Comparison of ENCODE assay signal across 21 mouse cellular contexts in the genomic region with DNA sequence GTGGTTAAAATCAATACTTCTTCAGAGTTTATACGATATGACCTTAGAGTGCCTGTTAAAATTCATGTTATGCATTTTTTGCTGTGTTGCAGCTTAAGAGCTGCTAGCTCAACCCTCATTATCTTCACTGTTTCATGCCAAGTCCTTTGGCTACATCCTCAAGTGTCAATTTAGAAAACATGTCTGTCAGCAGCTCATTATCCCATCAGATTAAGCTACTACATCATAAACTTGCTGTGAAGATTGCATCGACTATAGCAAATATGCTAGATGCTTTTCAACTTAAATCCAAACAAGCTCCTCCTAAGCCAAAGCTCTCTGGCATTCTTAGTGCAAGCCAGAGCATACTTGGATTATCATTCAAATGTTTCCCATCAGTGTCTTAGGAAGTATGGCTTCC.
A peak's percentile ranks its signal among the peaks of the same experiment; 100 is the strongest.
DNase-seq lines count a peak whose midpoint lies in the region; ATAC-seq and TF ChIP-seq lines count a peak whose summit lies in the region.
"Had no signal": no experiment of that assay in that cellular context is flagged by ENCODE, and none has a peak within 500 bp of the region (broad histone marks: within the 10 kb centered on the region; RNA-seq: fewer than 3 reads in every experiment).

No protein-coding gene starts in this region.

- H3K36me3 ChIP-seq in embryonic facial prominence, embryonic 14.5 days (ENCODE audit: control insufficient read depth, insufficient read depth, low read length): no peaks in the 10 kb centered on the region
- no peaks in the 10 kb centered on the region for H3K36me3 ChIP-seq in embryonic facial prominence, embryonic 10.5 days (replicated peaks)
- no peaks in the 10 kb centered on the region for H3K36me3 ChIP-seq in limb, embryonic 14.5 days (ENCODE audit: control insufficient read depth, insufficient read depth, low read length)
- H3K36me3 ChIP-seq in limb, embryonic 10.5 days: no peaks in the 10 kb centered on the region
- H3K36me3 ChIP-seq in forebrain, embryonic 16.5 days (ENCODE audit: control insufficient read depth, insufficient read depth): no peaks in the 10 kb centered on the region
- H3K36me3 ChIP-seq: embryonic facial prominence, embryonic 12.5 days; heart, embryonic 15.5 days; hindbrain, embryonic 13.5 days; intestine, embryonic 15.5 days had no signal

- ATAC-seq in embryonic facial prominence, embryonic 14.5 days (ENCODE audit: low read depth): no peak
- no peak for ATAC-seq in limb, embryonic 14.5 days (ENCODE audit: low FRiP score, low read depth)
- ATAC-seq in forebrain, embryonic 16.5 days: peak; percentile 91
- ATAC-seq: activated CD4-positive, CD25-positive, alpha-beta regulatory T cell, adult 4 months; intestine, embryonic 15.5 days; Patski had no signal

- H3K27ac ChIP-seq in embryonic facial prominence, embryonic 14.5 days (replicated peaks; ENCODE audit: low read depth, low read length): no peak overlapping the region
- H3K27ac ChIP-seq in embryonic facial prominence, embryonic 10.5 days (replicated peaks): no peak overlapping the region
- no peak overlapping the region for H3K27ac ChIP-seq in limb, embryonic 14.5 days (replicated peaks; ENCODE audit: low read depth, low read length)
- no peak overlapping the region for H3K27ac ChIP-seq in limb, embryonic 10.5 days
- H3K27ac ChIP-seq in forebrain, embryonic 16.5 days (ENCODE audit: low read length): no peak overlapping the region
- H3K27ac ChIP-seq: embryonic facial prominence, embryonic 12.5 days; heart, adult 2 months; heart, embryonic 15.5 days; hindbrain, embryonic 13.5 days; intestine, embryonic 15.5 days had no signal

- H3K4me1 ChIP-seq in embryonic facial prominence, embryonic 14.5 days (ENCODE audit: control insufficient read depth, insufficient read depth, low read length): no peaks in the 10 kb centered on the region
- H3K4me1 ChIP-seq in embryonic facial prominence, embryonic 10.5 days: no peaks in the 10 kb centered on the region
- H3K4me1 ChIP-seq in limb, embryonic 14.5 days (ENCODE audit: control insufficient read depth, insufficient read depth, low read length): no peaks in the 10 kb centered on the region
- H3K4me1 ChIP-seq in limb, embryonic 10.5 days: no peaks in the 10 kb centered on the region
- no peaks in the 10 kb centered on the region; the same call in 1 of the 2 replicates for H3K4me1 ChIP-seq in forebrain, embryonic 16.5 days (replicated peaks; ENCODE audit: control insufficient read depth, insufficient read depth, low read length)
- H3K4me1 ChIP-seq: embryonic facial prominence, embryonic 12.5 days; heart, embryonic 15.5 days; hindbrain, embryonic 13.5 days; intestine, embryonic 15.5 days had no signal

- no peak overlapping the region for H3K4me3 ChIP-seq in embryonic facial prominence, embryonic 14.5 days (ENCODE audit: low read depth, low read length)
- no peak overlapping the region for H3K4me3 ChIP-seq in embryonic facial prominence, embryonic 10.5 days
- no peak overlapping the region for H3K4me3 ChIP-seq in limb, embryonic 14.5 days (replicated peaks; ENCODE audit: low read length)
- no peak overlapping the region for H3K4me3 ChIP-seq in limb, embryonic 10.5 days
- no peak overlapping the region for H3K4me3 ChIP-seq in forebrain, embryonic 16.5 days (replicated peaks; ENCODE audit: low read length)
- H3K4me3 ChIP-seq: embryonic facial prominence, embryonic 12.5 days; heart, adult 2 months; heart, embryonic 15.5 days; hindbrain, embryonic 13.5 days; intestine, embryonic 15.5 days had no signal

- peak; percentile 51 for DNase-seq in embryonic facial prominence, embryonic 14.5 days (ENCODE audit: low spot score)
- DNase-seq in embryonic facial prominence, embryonic 10.5 days (ENCODE audit: low spot score): no peak
- DNase-seq in limb, embryonic 14.5 days (ENCODE audit: low spot score): peak; percentile 27
- no peak for DNase-seq in limb, embryonic 10.5 days (ENCODE audit: low spot score)
- DNase-seq in 3T3-L1 (ENCODE audit: low read depth, low spot score): peak; percentile 2
- DNase-seq in cerebellum, adult 11-12 months: no peak
- DNase-seq: adrenal gland, postnatal 14 days; cerebellum, adult 8-10 months; cerebellum, postnatal 14 days; embryo, embryonic 11 days; gastrocnemius, postnatal 14 days; heart, adult 2 months; heart, postnatal 14 days had no signal

- WGBS in embryonic facial prominence, embryonic 14.5 days: 53% methylated on average over 2 of the region's 2 CpGs
- WGBS in embryonic facial prominence, embryonic 10.5 days: 86% methylated on average over 2 of the region's 2 CpGs
- WGBS in limb, embryonic 14.5 days: 56% methylated on average over 2 of the region's 2 CpGs
- WGBS in limb, embryonic 10.5 days: 89% methylated on average over 2 of the region's 2 CpGs
- 25% methylated on average over 2 of the region's 2 CpGs for WGBS in forebrain, embryonic 16.5 days

- H3K4me2 ChIP-seq in embryonic facial prominence, embryonic 14.5 days (ENCODE audit: low read depth, low read length): no peak overlapping the region
- no peak overlapping the region for H3K4me2 ChIP-seq in limb, embryonic 14.5 days (replicated peaks; ENCODE audit: low read depth, low read length, severe bottlenecking)
- H3K4me2 ChIP-seq in forebrain, embryonic 16.5 days (ENCODE audit: low read length): no peak overlapping the region
- H3K4me2 ChIP-seq: embryonic facial prominence, embryonic 12.5 days; heart, embryonic 11.5 days; heart, embryonic 15.5 days; hindbrain, embryonic 13.5 days; intestine, embryonic 15.5 days had no signal

- no peaks in the 10 kb centered on the region for H3K27me3 ChIP-seq in embryonic facial prominence, embryonic 14.5 days (replicated peaks; ENCODE audit: control insufficient read depth, insufficient read depth, low read length)
- no peaks in the 10 kb centered on the region for H3K27me3 ChIP-seq in embryonic facial prominence, embryonic 10.5 days (replicated peaks; ENCODE audit: low read depth, poor library complexity, severe bottlenecking)
- H3K27me3 ChIP-seq in limb, embryonic 14.5 days (ENCODE audit: control insufficient read depth, insufficient read depth, low read length): no peaks in the 10 kb centered on the region
- no peaks in the 10 kb centered on the region for H3K27me3 ChIP-seq in limb, embryonic 10.5 days (ENCODE audit: low read depth, poor library complexity, severe bottlenecking)
- no peaks in the 10 kb centered on the region for H3K27me3 ChIP-seq in forebrain, embryonic 16.5 days (replicated peaks; ENCODE audit: control insufficient read depth, insufficient read depth, low read length)
- H3K27me3 ChIP-seq: embryonic facial prominence, embryonic 12.5 days; heart, embryonic 15.5 days; hindbrain, embryonic 13.5 days; intestine, embryonic 15.5 days; Patski had no signal

- no peak overlapping the region for H3K9ac ChIP-seq in embryonic facial prominence, embryonic 14.5 days (ENCODE audit: low read depth, low read length)
- H3K9ac ChIP-seq in limb, embryonic 14.5 days (ENCODE audit: low read depth, low read length, severe bottlenecking): no peak overlapping the region
- H3K9ac ChIP-seq in forebrain, embryonic 16.5 days (replicated peaks; ENCODE audit: low read depth, low read length): no peak overlapping the region
- H3K9ac ChIP-seq: embryonic facial prominence, embryonic 12.5 days; heart, embryonic 15.5 days; hindbrain, embryonic 13.5 days; intestine, embryonic 15.5 days had no signal

- H3K9me3 ChIP-seq in embryonic facial prominence, embryonic 14.5 days (ENCODE audit: control insufficient read depth, low read length): no peaks in the 10 kb centered on the region
- H3K9me3 ChIP-seq in embryonic facial prominence, embryonic 10.5 days: no peaks in the 10 kb centered on the region
- H3K9me3 ChIP-seq in limb, embryonic 14.5 days (ENCODE audit: control insufficient read depth, low read length): no peaks in the 10 kb centered on the region
- H3K9me3 ChIP-seq in limb, embryonic 10.5 days (replicated peaks): no peaks in the 10 kb centered on the region
- no peaks in the 10 kb centered on the region for H3K9me3 ChIP-seq in forebrain, embryonic 16.5 days (ENCODE audit: control insufficient read depth, low read length)
- H3K9me3 ChIP-seq: embryonic facial prominence, embryonic 12.5 days; heart, embryonic 15.5 days; hindbrain, embryonic 13.5 days; intestine, embryonic 15.5 days had no signal

- TF ChIP-seq POLR2A in limb, embryonic 14.5 days (IDR thresholded peaks at IDR 0.05; ENCODE audit: borderline replicate concordance, extremely low read depth, insufficient read depth, insufficient read length): no peak

Comparison
In these comparisons a context has a peak if more than half of its experiments do, and no peak if none do; other contexts are left out.
1. DNase-seq: peak in embryonic facial prominence, embryonic 14.5 days (single experiment), limb, embryonic 14.5 days (single experiment) and 3T3-L1 (single experiment); none in embryonic facial prominence, embryonic 10.5 days (single experiment), limb, embryonic 10.5 days (single experiment) and cerebellum, adult 11-12 months (single experiment).